Mouse (Mus musculus): ENCODE measurements at regions not wholly inside any gene's neighbourhood (a gene's known extent, or its start where the extent isn't known, plus 50 kb on each side); places are given as distances from the start of the nearest gene placed in this dataset.

- no peak for DNase-seq (ENCODE audit: low spot score in 2 of 2)
Observed at GRCm38 (mm10) chr5:53329591-53329990, 62.7 kb downstream of the Smim20 start.

GRCm38 (mm10) chr5:53336704-53337103 lies 69.8 kb downstream of the Smim20 start:
- DNase-seq (ENCODE audit: low spot score in 2 of 2), result no peak

- no peak for DNase-seq (ENCODE audit: low spot score in 2 of 2)
Observed at GRCm38 (mm10) chr5:53337816-53338215, 70.9 kb downstream of the Smim20 start.

- no peak for DNase-seq (ENCODE audit: low spot score in 2 of 2)
Observed at GRCm38 (mm10) chr5:53345164-53345563, 78.3 kb downstream of the Smim20 start.

- DNase-seq (ENCODE audit: low spot score in 2 of 2), result no peak
Observed at GRCm38 (mm10) chr5:53346028-53346427, 79.1 kb downstream of the Smim20 start.

- DNase-seq (ENCODE audit: low spot score in 2 of 2), result no peak
Observed at GRCm38 (mm10) chr5:53346756-53347155, 79.9 kb downstream of the Smim20 start.

GRCm38 (mm10) chr5:53352852-53353251 lies 86.0 kb downstream of the Smim20 start:
- no peak for DNase-seq (ENCODE audit: low spot score in 2 of 2)

- no peak for DNase-seq (ENCODE audit: low spot score in 2 of 2)
Observed at GRCm38 (mm10) chr5:53354296-53354695, 87.4 kb downstream of the Smim20 start.

- DNase-seq (ENCODE audit: low spot score in 2 of 2), result peak in 1 of 2 experiments; percentile 81
Observed at GRCm38 (mm10) chr5:53355069-53355468, 88.2 kb downstream of the Smim20 start.

- DNase-seq (ENCODE audit: low spot score in 2 of 2), result no peak
Observed at GRCm38 (mm10) chr5:53357086-53357608, 90.3 kb downstream of the Smim20 start.

GRCm38 (mm10) chr5:53358181-53358580 lies 91.3 kb downstream of the Smim20 start:
- no peak for DNase-seq (ENCODE audit: low spot score in 2 of 2)

GRCm38 (mm10) chr5:53359887-53360286 lies 93.0 kb downstream of the Smim20 start:
- DNase-seq (ENCODE audit: low spot score in 2 of 2), result no peak

- no peak for DNase-seq (ENCODE audit: low spot score in 2 of 2)
Observed at GRCm38 (mm10) chr5:53361295-53361694, 94.4 kb downstream of the Smim20 start.

- DNase-seq (ENCODE audit: low spot score in 2 of 2), result no peak
Observed at GRCm38 (mm10) chr5:53363898-53364297, 97.0 kb downstream of the Smim20 start.

- peak; percentile 32 to 50 for DNase-seq (ENCODE audit: low spot score in 2 of 2)
Observed at GRCm38 (mm10) chr5:53366882-53367561, 98.9 kb upstream of the Rbpj start.

GRCm38 (mm10) chr5:53370272-53370671 lies 95.7 kb upstream of the Rbpj start:
- DNase-seq (ENCODE audit: low spot score in 2 of 2), result no peak

GRCm38 (mm10) chr5:53371638-53372037 lies 94.3 kb upstream of the Rbpj start:
- peak in 1 of 2 experiments; percentile 53 for DNase-seq (ENCODE audit: low spot score in 2 of 2)

- DNase-seq (ENCODE audit: low spot score in 2 of 2), result no peak
Observed at GRCm38 (mm10) chr5:53373315-53373714, 92.6 kb upstream of the Rbpj start.

GRCm38 (mm10) chr5:53376856-53377255 lies 89.1 kb upstream of the Rbpj start:
- no peak for DNase-seq (ENCODE audit: low spot score in 2 of 2)

GRCm38 (mm10) chr5:53377698-53378097 lies 88.3 kb upstream of the Rbpj start:
- DNase-seq (ENCODE audit: low spot score in 2 of 2), result no peak

GRCm38 (mm10) chr5:53378106-53378505 lies 87.8 kb upstream of the Rbpj start:
- DNase-seq (ENCODE audit: low spot score in 2 of 2), result no peak

- no peak for DNase-seq (ENCODE audit: low spot score in 2 of 2)
Observed at GRCm38 (mm10) chr5:53378599-53378998, 87.4 kb upstream of the Rbpj start.

GRCm38 (mm10) chr5:53379612-53380011 lies 86.3 kb upstream of the Rbpj start:
- no peak for DNase-seq (ENCODE audit: low spot score in 2 of 2)

GRCm38 (mm10) chr5:53380203-53380602 lies 85.7 kb upstream of the Rbpj start:
- DNase-seq (ENCODE audit: low spot score in 2 of 2), result no peak

Data from left cerebral cortex, adult 9 months (tissue).